Mouse (Mus musculus): ENCODE measurements around the gene Numb. TPM values are rescaled to one million over a fixed set of nuclear protein-coding genes. Genes with fewer than 3 reads are reported as not detected.

Gene Numb
- polyA plus RNA-seq (2017; shearing (Covaris generic)) = 40.4 TPM

GRCm38 (mm10) chr12:83921535-83922381 is at the start of gene Numb:
TSS of gene Numb (minus strand) at chr12:83921934.

GRCm38 (mm10) chr12:83950493-83950839 is 28.7 kb upstream of the Numb start, which contains the start of gene Riox1:
TSS of gene Riox1 (plus strand) at chr12:83950608.

GRCm38 (mm10) chr12:83763311-83764043 is 158.3 kb downstream of the Numb start, which contains the start of gene Papln:
TSS of gene Papln (plus strand) at chr12:83763634.

Other genes starting within 250 kb of the Numb start
- 124 TPM for gene Psen1, start 233.8 kb downstream of the Numb start, polyA plus RNA-seq (2017; shearing (Covaris generic))
- not detected for gene Papln, start 158.3 kb downstream of the Numb start, polyA plus RNA-seq (2017; shearing (Covaris generic))
- gene Riox1, start 28.7 kb upstream of the Numb start, polyA plus RNA-seq (2017; shearing (Covaris generic)) = 29.5 TPM
- 0.21 TPM for gene Heatr4, start 62.9 kb upstream of the Numb start, polyA plus RNA-seq (2017; shearing (Covaris generic))
- 9.7 TPM for gene Acot2, start 65.9 kb upstream of the Numb start, polyA plus RNA-seq (2017; shearing (Covaris generic))
- gene Acot1, start 87.6 kb upstream of the Numb start, polyA plus RNA-seq (2017; shearing (Covaris generic)) = 0.66 TPM
- gene Acot4, start 116.4 kb upstream of the Numb start, polyA plus RNA-seq (2017; shearing (Covaris generic)) = 0.85 TPM
- not detected for gene Gm49366, start 117.0 kb upstream of the Numb start, polyA plus RNA-seq (2017; shearing (Covaris generic))
- 0.40 TPM for gene Acot3, start 130.2 kb upstream of the Numb start, polyA plus RNA-seq (2017; shearing (Covaris generic))
- gene Acot5, start 147.4 kb upstream of the Numb start, polyA plus RNA-seq (2017; shearing (Covaris generic)) = not detected
- 1.3 TPM for gene Acot6, start 178.7 kb upstream of the Numb start, polyA plus RNA-seq (2017; shearing (Covaris generic))
- 0.73 TPM for gene Dnal1, start 192.4 kb upstream of the Numb start, polyA plus RNA-seq (2017; shearing (Covaris generic))
- not detected for gene Pnma1, start 226.6 kb upstream of the Numb start, polyA plus RNA-seq (2017; shearing (Covaris generic))

Measured in effector memory CD4-positive, alpha-beta T cell, adult 7 months (primary cell).